Mouse (Mus musculus) megakaryocyte, embryonic 14.5 days (primary cell): ENCODE results near the gene Phactr1.

Experiments used
- FLI1 ChIP-seq: IDR thresholded peaks from 2 replicates; pipeline ENCODE4 v1.6.1; 2012; ENCODE audit warnings: low read length, inconsistent platforms, mixed read lengths
- GATA1 ChIP-seq: IDR thresholded peaks from 3 replicates; pipeline ENCODE4 v1.6.1; 2012; ENCODE audit warnings: mixed read lengths, low read length, inconsistent platforms, borderline replicate concordance

DNA sequence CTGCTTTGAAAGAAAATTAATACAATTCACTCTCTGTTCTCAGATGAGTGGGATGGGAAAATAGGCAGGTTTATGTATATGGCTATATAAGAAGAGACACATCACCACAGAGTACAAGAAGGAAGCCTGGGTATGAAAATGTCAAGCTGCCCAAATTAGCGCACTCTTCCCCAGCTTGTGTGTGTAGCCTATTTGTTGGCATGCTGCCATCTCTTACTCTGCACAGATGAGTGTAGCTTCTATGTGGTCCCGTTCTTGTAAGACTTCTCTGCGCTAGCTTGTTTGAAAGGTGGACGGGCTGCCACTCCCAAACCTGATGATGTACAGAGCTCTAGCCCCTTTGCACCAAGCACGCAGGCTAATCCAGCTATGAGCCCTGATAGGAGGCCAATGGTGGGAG, 78.7 kb downstream of the Phactr1 start:
- no peak for TF ChIP-seq FLI1
- TF ChIP-seq GATA1: no peak
